Mouse (Mus musculus) limb, embryonic 14.5 days (tissue): Measurements from ENCODE around the gene Gm5580. TPM values are rescaled to one million over a fixed set of nuclear protein-coding genes. Genes with fewer than 3 reads are reported as not detected.
"Not testable (repeated sequence)": the region's sequence is repeated elsewhere in the genome, so short reads cannot be mapped to it uniquely, and the experiment has no call there.

Experiments
- ATAC-seq: fragments of 200-750 bp; cut with Nextera tagmentation; 2 replicates; pipeline ENCODE4 v1.8.0; 2017; ENCODE audit warnings: low read depth, moderate number of reproducible peaks, moderate TSS enrichment; ENCODE audit not compliant: low FRiP score
- DNase-seq: peaks from one replicate; pipeline ENCODE4 v3.0.0-alpha.2; 2015; ENCODE audit warnings: low spot score
- H3K27ac ChIP-seq: fragments of 300-500 bp; sonication (generic); replicated peaks from 2 replicates; pipeline ENCODE4 v1.5.1; 2014; ENCODE audit warnings: low read depth, mild to moderate bottlenecking, low read length, moderate library complexity, mixed read lengths
- H3K27me3 ChIP-seq: fragments of 300-500 bp; sonication (generic); 2 replicates; pipeline ENCODE4 v1.6.1; 2014; ENCODE audit warnings: low read length, mixed read lengths; ENCODE audit not compliant: control insufficient read depth, insufficient read depth
- H3K36me3 ChIP-seq: fragments of 300-500 bp; sonication (generic); 2 replicates; pipeline ENCODE4 v1.6.1; 2014; ENCODE audit warnings: mild to moderate bottlenecking, low read length, moderate library complexity, mixed read lengths; ENCODE audit not compliant: control insufficient read depth, insufficient read depth
- H3K4me1 ChIP-seq: fragments of 300-500 bp; sonication (generic); 2 replicates; pipeline ENCODE4 v1.6.1; 2014; ENCODE audit warnings: antibody characterized with exemption, low read length, mixed read lengths; ENCODE audit not compliant: control insufficient read depth, insufficient read depth
- H3K4me2 ChIP-seq: fragments of 300-500 bp; sonication (generic); replicated peaks from 2 replicates; pipeline ENCODE4 v1.6.1; 2014; ENCODE audit warnings: low read depth, mild to moderate bottlenecking, low read length, moderate library complexity; ENCODE audit not compliant: severe bottlenecking
- H3K4me3 ChIP-seq: fragments of 300-500 bp; sonication (generic); replicated peaks from 2 replicates; pipeline ENCODE4 v1.5.1; 2014; ENCODE audit warnings: low read length
- H3K9ac ChIP-seq: fragments of 300-500 bp; sonication (generic); 2 replicates; pipeline ENCODE4 v1.6.1; 2014; ENCODE audit warnings: mild to moderate bottlenecking, low read depth, low read length, moderate library complexity; ENCODE audit not compliant: severe bottlenecking
- H3K9me3 ChIP-seq: fragments of 300-500 bp; sonication (generic); 2 replicates; pipeline ENCODE4 v1.6.1; 2016; ENCODE audit warnings: low read length; ENCODE audit not compliant: control insufficient read depth
- POLR2A ChIP-seq: fragments of 200-500 bp; IDR thresholded peaks from 2 replicates; pipeline ENCODE4 v1.8.0; 2012; ENCODE audit warnings: inconsistent platforms, mild to moderate bottlenecking, moderate library complexity, borderline replicate concordance; ENCODE audit not compliant: insufficient read depth, insufficient read length; ENCODE audit errors: extremely low read depth
- WGBS: fragments of 180-500 bp; shearing (Covaris S2); extraction: QIAGEN DNeasy Blood & Tissue Kit; methylation state at CpG from one replicate; pipeline ENCODE4 v1.1.7; 2014; 5-methylcytosine and 5-hydroxymethylcytosine counted together
- polyA plus RNA-seq, 2 experiments: library from polyadenylated mRNA; depleted of rRNA in 1 of 2; stranded (reverse) in 1 of 2; unstranded in 1 of 2; fragments of >200 nt; fragmentation: Nextera tagmentation in 1 of 2; extraction: Ambion mirVana in 1 of 2; gene quantifications; 2 replicates each; pipeline versions ENCODE4 v1.2.1 to v1.2.3; 2012 to 2014

Gene Gm5580
- 0.10 and 0.14 TPM in 2 replicates for polyA plus RNA-seq (2012; rRNA removed)
- 0.41 and 0.50 TPM in 2 replicates for polyA plus RNA-seq (2014; fragmentation: Nextera tagmentation; extraction: Ambion mirVana)

GRCm38 (mm10) chr6:116550841-116551240 is at the start of gene Gm5580:
Gene Gm5580 (plus strand): TSS chr6:116551141.
- H3K4me3 ChIP-seq, ATAC-seq, H3K9ac ChIP-seq, H3K4me1 ChIP-seq, H3K4me2 ChIP-seq, DNase-seq, H3K36me3 ChIP-seq, H3K27me3 ChIP-seq, H3K9me3 ChIP-seq, H3K27ac ChIP-seq: not testable (repeated sequence)
- WGBS = 93% methylated on average over 11 of the region's 11 CpGs

- not testable (repeated sequence) for H3K27me3 ChIP-seq, H3K4me2 ChIP-seq, H3K9me3 ChIP-seq, H3K4me1 ChIP-seq, H3K9ac ChIP-seq, H3K4me3 ChIP-seq, H3K36me3 ChIP-seq, ATAC-seq, DNase-seq, H3K27ac ChIP-seq
- WGBS = 86% methylated on average over 17 of the region's 20 CpGs
Observed at GRCm38 (mm10) chr6:116506302-116507003, 44.5 kb upstream of the Gm5580 start, which contains the start of gene Olfr212. Gene Olfr212 (plus strand): TSS chr6:116506516.

- Histone ChIP-seq H3K4me2 (no peak overlapping the region), H3K4me1 (no peaks in the 10 kb centered on the region), H3K36me3 (no peaks in the 10 kb centered on the region), H3K9ac (no peak overlapping the region), H3K4me3 (no peak overlapping the region), H3K9me3 (no peaks in the 10 kb centered on the region), H3K27ac (no peak overlapping the region), H3K27me3 (no peaks in the 10 kb centered on the region)
- DNase-seq (no peak), ATAC-seq (no peak)
- no peak for TF ChIP-seq POLR2A
Observed at GRCm38 (mm10) chr6:116514832-116515231, 36.1 kb upstream of the Gm5580 start.

- no peak for DNase-seq
- Histone ChIP-seq H3K4me3 (no peak within 1 kb of the TSS), H3K4me1 (no peaks in the 10 kb centered on the region), H3K9me3 (no peaks in the 10 kb centered on the region), H3K9ac (no peak within 1 kb of the TSS), H3K27me3 (no peaks in the 10 kb centered on the region), H3K27ac (no peak within 1 kb of the TSS), H3K36me3 (no peaks in the 10 kb centered on the region), H3K4me2 (no peak within 1 kb of the TSS)
- no peak for ATAC-seq
- WGBS = 59% methylated on average over 1 of the region's 1 CpGs
- TF ChIP-seq POLR2A = no peak
Observed at GRCm38 (mm10) chr6:116538156-116538555, 12.8 kb upstream of the Gm5580 start, which contains the start of gene Olfr213. Gene Olfr213 (plus strand): TSS chr6:116538456.

- no peak for ATAC-seq
- 82% methylated on average over 2 of the region's 2 CpGs for WGBS
- no peak overlapping the region for H3K27ac ChIP-seq
- H3K27me3 ChIP-seq = no peaks in the 10 kb centered on the region
- H3K36me3 ChIP-seq = no peaks in the 10 kb centered on the region
- H3K4me2 ChIP-seq = no peak overlapping the region
- no peak overlapping the region for H3K4me3 ChIP-seq
- H3K9me3 ChIP-seq = no peaks in the 10 kb centered on the region
- H3K9ac ChIP-seq = no peak overlapping the region
- H3K4me1 ChIP-seq = no peaks in the 10 kb centered on the region
- no peak for TF ChIP-seq POLR2A
- DNase-seq = no peak
Observed at GRCm38 (mm10) chr6:116542500-116542899, 8.4 kb upstream of the Gm5580 start.
